Mouse (Mus musculus) hindbrain, embryonic 12.5 days (tissue): ENCODE data around the gene Osbpl10. TPM values are rescaled to one million over a fixed set of nuclear protein-coding genes. Genes with fewer than 3 reads are reported as not detected.

ENCODE experiments used
- ATAC-seq: fragments of 200-750 bp; cut with Nextera tagmentation; 2 replicates; pipeline ENCODE4 v1.8.0; 2017; ENCODE audit warnings: moderate TSS enrichment; ENCODE audit not compliant: low FRiP score
- H3K27ac ChIP-seq: fragments of 300-500 bp; sonication (generic); 2 replicates; pipeline ENCODE4 v1.5.1; 2016; ENCODE audit warnings: mild to moderate bottlenecking
- H3K27me3 ChIP-seq: fragments of 300-500 bp; sonication (generic); 2 replicates; pipeline ENCODE4 v1.6.1; 2016; ENCODE audit warnings: mild to moderate bottlenecking
- H3K36me3 ChIP-seq: fragments of 300-500 bp; sonication (generic); 2 replicates; pipeline ENCODE4 v1.6.1; 2016; ENCODE audit warnings: mild to moderate bottlenecking
- H3K4me1 ChIP-seq: fragments of 300-500 bp; sonication (generic); 2 replicates; pipeline ENCODE4 v1.6.1; 2016
- H3K4me2 ChIP-seq: fragments of 300-500 bp; sonication (generic); replicated peaks from 2 replicates; pipeline ENCODE4 v1.6.1; 2016; ENCODE audit warnings: mild to moderate bottlenecking
- H3K4me3 ChIP-seq: fragments of 300-500 bp; sonication (generic); 2 replicates; pipeline ENCODE4 v1.5.1; 2016; ENCODE audit warnings: mild to moderate bottlenecking
- H3K9ac ChIP-seq: fragments of 300-500 bp; sonication (generic); 2 replicates; pipeline ENCODE4 v1.6.1; 2016; ENCODE audit warnings: mild to moderate bottlenecking, moderate library complexity
- H3K9me3 ChIP-seq: fragments of 300-500 bp; sonication (generic); replicated peaks from 2 replicates; pipeline ENCODE4 v1.6.1; 2016; ENCODE audit warnings: mild to moderate bottlenecking
- WGBS: fragments of 180-500 bp; shearing (Covaris S2); methylation state at CpG from one replicate; pipeline ENCODE4 v1.1.7; 2016; 5-methylcytosine and 5-hydroxymethylcytosine counted together
- polyA plus RNA-seq: library from polyadenylated mRNA; unstranded; fragments of >200 nt; fragmentation: Nextera tagmentation; extraction: Ambion mirVana; gene quantifications from 2 replicates; pipeline ENCODE4 v1.2.1, GENCODE M21; 2016

Gene Osbpl10
- polyA plus RNA-seq, 1 experiment from 2014 or later, result 3.3 TPM

DNA sequence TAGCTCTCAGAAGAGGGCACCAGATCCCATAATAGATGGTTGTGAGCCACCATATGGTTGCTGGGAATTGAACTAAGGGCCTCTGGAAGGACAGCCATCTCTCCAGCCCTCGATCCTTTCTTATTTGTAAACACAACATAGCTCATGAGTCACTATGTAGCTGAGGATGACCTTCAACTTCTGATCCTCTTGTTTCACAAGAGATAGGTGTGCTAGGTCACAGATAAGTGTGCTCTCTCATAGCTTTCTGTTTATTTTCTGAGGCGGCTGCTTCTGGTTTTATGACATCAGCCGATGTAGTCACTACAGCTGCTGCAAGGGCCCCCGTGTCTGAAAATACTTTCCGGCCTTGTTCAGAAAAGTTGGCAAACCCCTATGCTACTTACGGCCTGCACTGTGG is 64.2 kb downstream of the Osbpl10 start:
- Histone ChIP-seq H3K9me3 (no peaks in the 10 kb centered on the region), H3K27me3 (0 out of 2 replicates have a peak, but pooled peaks cover under 1% of the 10 kb centered on the region), H3K4me3 (no peak overlapping the region), H3K27ac (no peak overlapping the region), H3K9ac (no peak overlapping the region), H3K4me1 (peaks cover 27% of the 10 kb centered on the region), H3K4me2 (no peak overlapping the region), H3K36me3 (no peaks in the 10 kb centered on the region)
- ATAC-seq, result no peak
- 93% methylated on average over 6 of the region's 6 CpGs for WGBS

DNA sequence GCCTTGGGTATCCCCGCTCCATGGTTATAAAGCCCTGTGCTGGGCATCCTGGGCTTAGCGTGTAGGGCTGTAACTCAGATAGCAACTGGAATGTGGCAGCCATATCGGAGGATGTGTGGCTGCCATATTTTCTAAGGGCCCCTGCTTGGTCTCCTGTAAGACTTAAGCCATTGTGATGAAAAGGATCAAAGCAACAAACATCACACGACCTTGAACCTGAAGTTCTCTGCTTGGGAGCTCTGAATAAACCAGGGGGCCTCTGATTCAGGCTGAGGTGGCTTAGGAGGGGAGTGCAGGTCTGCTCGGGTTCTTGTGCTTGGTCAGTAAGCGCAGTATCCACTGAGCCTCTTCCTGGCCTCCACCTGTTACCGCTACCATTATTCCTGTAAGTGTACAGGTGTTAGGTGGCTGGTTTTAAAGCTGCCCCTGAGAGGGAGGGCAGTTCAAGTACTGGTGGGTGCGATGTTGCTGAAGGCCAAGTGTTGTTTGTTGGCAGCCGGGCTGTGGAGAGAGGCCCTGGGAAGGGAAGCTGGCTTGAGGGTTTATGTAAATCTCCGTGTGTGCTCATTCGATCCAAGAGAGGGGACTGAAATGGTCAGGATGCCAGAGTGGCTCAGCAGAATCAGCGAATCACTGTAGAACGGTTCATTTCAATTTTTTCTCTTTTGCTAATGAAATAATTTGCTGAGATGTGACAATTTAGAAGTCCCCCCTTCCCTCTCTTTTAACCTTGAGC is 64.8 kb downstream of the Osbpl10 start:
- no peak for ATAC-seq

DNA sequence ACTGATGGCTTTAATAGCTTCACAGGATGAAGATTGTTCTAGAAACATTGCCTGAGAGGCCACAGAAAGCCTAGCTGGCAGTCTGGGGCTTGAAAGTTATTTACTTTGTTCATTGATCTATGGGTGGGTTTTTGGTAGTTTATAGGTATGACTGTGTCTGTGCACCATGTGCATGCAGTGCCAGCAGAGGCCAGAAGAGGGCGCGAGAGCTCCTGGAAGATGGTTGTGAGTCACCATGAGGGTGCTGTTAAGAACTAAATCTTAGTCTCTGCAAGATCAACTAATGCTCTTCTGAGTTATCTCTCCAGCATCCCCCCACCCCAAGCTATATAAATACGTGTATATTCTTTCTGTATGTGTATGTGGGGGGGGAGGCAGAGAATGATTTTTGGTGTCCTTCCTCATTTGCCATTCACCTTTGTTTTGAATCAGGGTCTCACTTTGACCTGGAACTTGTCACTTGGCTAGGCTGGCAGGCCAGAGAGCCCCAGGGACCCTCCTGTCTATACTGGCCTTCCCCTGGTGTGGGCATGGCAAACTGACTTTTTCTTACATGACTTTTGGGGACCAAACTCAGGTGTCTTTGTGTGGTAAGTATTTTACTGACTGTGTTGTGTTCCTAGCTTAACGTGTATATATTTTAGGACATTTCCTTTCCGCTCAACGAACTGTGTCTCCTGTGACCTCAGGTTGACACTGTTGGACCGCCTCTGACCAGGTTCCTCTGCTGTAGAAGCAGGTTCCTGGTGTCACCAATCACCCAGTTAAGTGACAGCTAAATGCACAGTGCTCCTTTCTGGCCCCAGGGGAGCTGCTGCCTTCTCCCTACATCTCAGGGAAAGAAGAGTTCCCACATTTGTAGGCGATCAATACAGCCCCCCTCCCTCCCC is 65.8 kb downstream of the Osbpl10 start:
- WGBS, result 79% methylated on average over 8 of the region's 8 CpGs
- no peaks in the 10 kb centered on the region for H3K9me3 ChIP-seq
- ATAC-seq, result no peak
- H3K4me3 ChIP-seq, result no peak overlapping the region
- no peak overlapping the region for H3K27ac ChIP-seq
- no peaks in the 10 kb centered on the region for H3K36me3 ChIP-seq
- no peak overlapping the region for H3K4me2 ChIP-seq
- H3K4me1 ChIP-seq, result peaks cover 22% of the 10 kb centered on the region
- no peak overlapping the region for H3K9ac ChIP-seq
- no peaks in the 10 kb centered on the region for H3K27me3 ChIP-seq

More for the DNA sequence above, 64.8 kb downstream of the Osbpl10 start:
- Histone ChIP-seq H3K9ac (no peak overlapping the region), H3K9me3 (no peaks in the 10 kb centered on the region), H3K36me3 (no peaks in the 10 kb centered on the region), H3K4me3 (no peak overlapping the region), H3K27ac (no peak overlapping the region), H3K4me2 (no peak overlapping the region), H3K4me1 (peaks cover 27% of the 10 kb centered on the region), H3K27me3 (no peaks in the 10 kb centered on the region)
- WGBS, result 89% methylated on average over 13 of the region's 13 CpGs

DNA sequence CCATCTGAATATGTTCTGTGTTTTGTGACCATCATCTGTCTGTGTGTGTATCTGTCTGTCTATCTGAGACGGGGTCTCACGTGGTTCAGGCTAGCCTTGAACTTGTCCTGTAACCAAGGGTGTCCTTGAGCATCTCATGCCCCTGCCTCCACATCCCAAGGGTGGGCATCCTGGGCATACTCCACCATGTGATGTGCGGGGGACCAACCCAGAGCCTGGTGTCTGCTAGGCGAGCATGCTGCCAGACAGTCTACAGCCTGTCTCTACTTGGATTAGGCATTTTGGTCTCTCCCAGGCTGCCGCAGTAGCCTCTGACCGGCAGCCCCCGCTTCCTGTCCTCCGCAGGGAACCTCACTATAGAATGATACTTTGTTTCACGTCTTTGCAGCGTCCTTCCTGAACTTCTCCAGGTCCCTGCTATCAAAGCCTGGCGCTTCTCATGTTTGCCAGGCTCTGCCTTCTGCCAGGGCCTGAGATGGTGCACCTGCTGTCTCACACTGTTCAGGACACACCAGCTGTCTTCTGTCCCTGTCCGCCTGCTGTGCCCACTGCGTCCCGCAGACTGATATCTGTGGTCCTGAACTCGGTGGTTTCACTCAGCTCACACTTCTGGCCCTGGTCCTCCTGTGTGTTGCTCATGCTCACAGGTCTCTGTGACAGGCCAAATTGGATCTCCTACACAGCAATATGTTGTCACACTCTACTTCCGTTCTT is 66.9 kb downstream of the Osbpl10 start:
- H3K4me2 ChIP-seq, result no peak overlapping the region
- no peaks in the 10 kb centered on the region for H3K36me3 ChIP-seq
- H3K4me3 ChIP-seq, result no peak overlapping the region
- H3K9ac ChIP-seq, result no peak overlapping the region
- ATAC-seq, result no peak
- WGBS, result 73% methylated on average over 16 of the region's 16 CpGs
- H3K4me1 ChIP-seq, result peaks cover 14% of the 10 kb centered on the region; the same call in 1 of the 2 replicates
- no peaks in the 10 kb centered on the region for H3K9me3 ChIP-seq
- H3K27ac ChIP-seq, result no peak overlapping the region
- no peaks in the 10 kb centered on the region for H3K27me3 ChIP-seq

DNA sequence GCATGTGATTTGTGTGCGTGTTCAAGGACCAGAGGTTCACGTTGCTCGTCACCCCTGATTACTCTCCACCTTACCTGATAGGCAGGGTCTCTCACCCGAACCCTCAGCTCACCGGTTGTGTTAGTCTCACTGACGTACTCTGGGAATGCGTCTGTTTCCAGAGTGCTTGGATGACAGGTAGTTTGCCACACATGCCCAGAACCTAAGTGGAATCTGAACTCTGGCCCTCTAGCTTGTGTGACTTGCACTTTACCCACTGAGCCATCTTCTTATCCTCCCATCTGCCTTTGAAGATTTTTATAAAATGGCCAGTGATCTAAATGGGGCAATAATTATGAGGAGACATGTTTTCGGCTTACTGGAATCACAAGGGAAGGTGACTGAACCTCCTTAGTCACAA is 68.3 kb downstream of the Osbpl10 start:
- no peaks in the 10 kb centered on the region for H3K36me3 ChIP-seq
- no peaks in the 10 kb centered on the region for H3K9me3 ChIP-seq
- H3K9ac ChIP-seq, result no peak overlapping the region
- peaks cover 14% of the 10 kb centered on the region; the same call in 1 of the 2 replicates for H3K4me1 ChIP-seq
- 87% methylated on average over 8 of the region's 8 CpGs for WGBS
- ATAC-seq, result no peak
- H3K27ac ChIP-seq, result no peak overlapping the region
- H3K4me2 ChIP-seq, result no peak overlapping the region
- no peaks in the 10 kb centered on the region for H3K27me3 ChIP-seq
- H3K4me3 ChIP-seq, result no peak overlapping the region

DNA sequence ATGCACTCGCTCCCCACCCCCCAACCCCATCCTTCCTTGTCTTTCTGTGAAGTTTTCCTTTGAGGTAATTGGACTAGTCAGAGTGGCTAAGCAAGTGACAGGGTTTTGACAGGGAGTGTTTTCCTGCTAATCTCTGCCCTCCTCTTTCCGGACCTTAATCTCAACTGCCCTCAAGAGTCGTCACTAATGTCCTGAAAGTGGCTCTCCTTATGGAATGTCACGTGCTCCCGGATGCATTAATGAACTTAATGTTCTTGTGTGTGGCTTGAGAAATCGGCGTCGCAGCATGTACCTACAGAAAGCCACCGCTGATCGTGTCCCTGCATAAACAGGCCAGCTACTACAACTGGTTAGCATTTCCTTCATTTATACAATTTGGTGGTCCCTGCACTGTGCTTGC is 70.0 kb downstream of the Osbpl10 start:
- H3K27ac ChIP-seq, result no peak overlapping the region
- ATAC-seq, result no peak

DNA sequence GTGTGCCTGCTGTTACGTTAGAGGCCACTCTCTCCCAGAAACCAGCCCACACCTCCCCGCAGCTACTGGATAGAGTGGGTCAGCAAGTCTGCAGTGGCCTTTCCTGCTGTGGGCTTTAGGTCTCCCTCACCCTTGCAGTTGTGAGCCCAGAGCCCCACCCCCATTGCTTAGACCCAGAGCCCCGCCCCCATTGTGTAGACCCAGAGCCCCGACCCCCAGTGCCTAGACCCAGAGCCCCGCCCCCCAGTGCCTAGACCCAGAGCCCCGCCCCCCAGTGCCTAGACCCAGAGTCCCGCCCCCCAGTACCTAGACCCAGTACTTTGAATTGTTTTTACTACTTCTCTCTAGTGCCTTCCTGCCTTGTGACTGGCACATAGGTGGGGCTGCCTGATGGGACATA is 70.5 kb downstream of the Osbpl10 start:
- Histone ChIP-seq H3K27ac (no peak overlapping the region), H3K9ac (no peak overlapping the region), H3K4me2 (no peak overlapping the region), H3K4me3 (no peak overlapping the region), H3K4me1 (peaks cover 14% of the 10 kb centered on the region; the same call in 1 of the 2 replicates), H3K27me3 (no peaks in the 10 kb centered on the region), H3K9me3 (no peaks in the 10 kb centered on the region), H3K36me3 (no peaks in the 10 kb centered on the region)
- WGBS, result 60% methylated on average over 7 of the region's 7 CpGs
- ATAC-seq, result no peak

More for the DNA sequence above, 70.0 kb downstream of the Osbpl10 start:
- no peaks in the 10 kb centered on the region for H3K36me3 ChIP-seq
- H3K27me3 ChIP-seq, result no peaks in the 10 kb centered on the region
- H3K9ac ChIP-seq, result no peak overlapping the region
- 73% methylated on average over 10 of the region's 10 CpGs for WGBS
- no peak overlapping the region for H3K4me3 ChIP-seq
- peaks cover 14% of the 10 kb centered on the region; the same call in 1 of the 2 replicates for H3K4me1 ChIP-seq
- no peaks in the 10 kb centered on the region for H3K9me3 ChIP-seq
- H3K4me2 ChIP-seq, result no peak overlapping the region

DNA sequence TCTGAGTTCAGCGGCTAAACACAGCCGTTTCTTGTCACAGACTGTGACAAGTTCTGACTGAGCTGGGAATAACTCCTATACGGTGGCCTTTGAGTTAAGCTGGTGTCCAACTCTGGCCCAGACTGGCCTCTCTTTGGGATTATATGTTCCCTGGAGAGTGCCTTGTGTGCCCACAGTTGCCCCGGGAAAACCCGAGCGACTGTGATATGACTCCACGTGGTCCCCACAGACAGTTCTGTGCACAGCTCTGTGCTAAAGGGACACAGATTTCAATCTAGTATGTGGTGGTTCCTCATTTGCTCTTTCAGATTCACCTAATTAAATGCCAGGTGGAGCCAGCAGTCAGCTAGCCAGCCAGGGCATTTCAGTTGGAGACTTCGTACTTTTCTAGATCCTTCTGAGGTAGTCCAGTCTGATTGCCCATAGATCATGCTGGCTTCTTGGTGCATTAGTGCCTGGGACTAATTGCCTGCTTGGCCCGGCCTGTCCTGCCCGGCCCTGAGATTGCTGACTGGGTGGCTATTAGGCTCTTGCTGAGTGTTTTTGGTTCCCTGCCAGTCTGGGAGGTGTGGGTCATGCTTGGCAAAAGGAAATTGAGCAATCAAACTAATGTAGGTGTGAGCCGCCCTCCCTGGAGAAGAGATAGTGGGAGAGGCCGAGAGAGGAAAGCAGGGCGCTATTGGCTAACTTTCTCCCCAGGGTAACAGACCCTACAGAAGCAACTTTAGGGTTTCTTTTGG is 71.8 kb downstream of the Osbpl10 start:
- no peak overlapping the region; the same call in 1 of the 2 replicates for H3K27ac ChIP-seq

DNA sequence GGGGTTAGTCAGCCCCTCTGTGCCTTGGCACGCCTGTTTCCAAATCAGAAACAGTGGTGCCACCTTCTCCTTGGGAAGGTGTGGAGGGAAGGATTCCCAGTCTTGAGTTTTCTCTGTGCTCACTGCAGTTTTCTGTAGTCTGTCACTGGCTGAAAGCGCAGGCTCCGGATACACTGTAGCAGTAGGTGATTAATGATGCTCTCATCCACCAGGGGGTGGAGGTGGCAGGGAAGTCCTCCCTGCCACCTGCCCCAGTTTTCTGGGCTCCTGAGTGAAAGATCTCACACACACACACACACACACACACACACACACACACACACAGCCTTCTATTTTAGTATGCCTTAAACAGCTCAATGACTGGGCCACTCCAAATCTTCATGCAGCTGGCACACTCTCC is 73.6 kb downstream of the Osbpl10 start:
- Histone ChIP-seq H3K9ac (no peak overlapping the region), H3K9me3 (no peaks in the 10 kb centered on the region), H3K36me3 (no peaks in the 10 kb centered on the region), H3K4me3 (no peak overlapping the region), H3K4me1 (peaks cover 26% of the 10 kb centered on the region), H3K4me2 (no peak overlapping the region), H3K27me3 (no peaks in the 10 kb centered on the region), H3K27ac (no peak overlapping the region)
- WGBS, result 71% methylated on average over 3 of the region's 3 CpGs
- ATAC-seq, result no peak

More for the DNA sequence above, 71.8 kb downstream of the Osbpl10 start:
- Histone ChIP-seq H3K4me2 (no peak overlapping the region), H3K36me3 (no peaks in the 10 kb centered on the region), H3K27me3 (no peaks in the 10 kb centered on the region), H3K4me3 (no peak overlapping the region), H3K9me3 (no peaks in the 10 kb centered on the region), H3K4me1 (peaks cover 23% of the 10 kb centered on the region), H3K9ac (no peak overlapping the region)
- ATAC-seq, result no peak
- 86% methylated on average over 13 of the region's 13 CpGs for WGBS

DNA sequence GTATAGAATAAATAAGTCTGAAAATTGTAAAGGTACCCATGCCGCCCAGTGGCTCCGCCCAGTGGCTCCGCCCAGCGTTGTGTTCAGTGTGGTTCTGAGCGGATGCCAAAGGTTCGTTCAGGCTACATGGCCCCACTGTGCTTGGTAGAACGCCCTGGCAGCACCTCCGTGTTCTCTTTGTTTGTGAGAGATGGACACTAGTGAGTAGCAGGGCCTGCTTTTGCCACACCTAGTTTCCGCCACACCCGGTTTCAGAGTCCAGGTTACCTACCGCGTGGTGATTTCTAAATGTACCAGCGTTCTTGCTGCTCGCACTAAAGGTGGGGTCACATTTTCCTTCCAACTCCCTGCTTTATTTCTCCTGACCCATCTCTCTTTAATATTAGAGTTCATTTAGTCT is 75.4 kb downstream of the Osbpl10 start:
- no peak for ATAC-seq
- Histone ChIP-seq H3K27me3 (no peaks in the 10 kb centered on the region), H3K4me2 (no peak overlapping the region), H3K9me3 (peaks cover 3% of the 10 kb centered on the region; the same call in 1 of the 2 replicates), H3K4me1 (peaks cover 20% of the 10 kb centered on the region), H3K4me3 (no peak overlapping the region), H3K36me3 (no peaks in the 10 kb centered on the region), H3K9ac (no peak overlapping the region), H3K27ac (no peak overlapping the region)
- WGBS, result 93% methylated on average over 14 of the region's 14 CpGs

DNA sequence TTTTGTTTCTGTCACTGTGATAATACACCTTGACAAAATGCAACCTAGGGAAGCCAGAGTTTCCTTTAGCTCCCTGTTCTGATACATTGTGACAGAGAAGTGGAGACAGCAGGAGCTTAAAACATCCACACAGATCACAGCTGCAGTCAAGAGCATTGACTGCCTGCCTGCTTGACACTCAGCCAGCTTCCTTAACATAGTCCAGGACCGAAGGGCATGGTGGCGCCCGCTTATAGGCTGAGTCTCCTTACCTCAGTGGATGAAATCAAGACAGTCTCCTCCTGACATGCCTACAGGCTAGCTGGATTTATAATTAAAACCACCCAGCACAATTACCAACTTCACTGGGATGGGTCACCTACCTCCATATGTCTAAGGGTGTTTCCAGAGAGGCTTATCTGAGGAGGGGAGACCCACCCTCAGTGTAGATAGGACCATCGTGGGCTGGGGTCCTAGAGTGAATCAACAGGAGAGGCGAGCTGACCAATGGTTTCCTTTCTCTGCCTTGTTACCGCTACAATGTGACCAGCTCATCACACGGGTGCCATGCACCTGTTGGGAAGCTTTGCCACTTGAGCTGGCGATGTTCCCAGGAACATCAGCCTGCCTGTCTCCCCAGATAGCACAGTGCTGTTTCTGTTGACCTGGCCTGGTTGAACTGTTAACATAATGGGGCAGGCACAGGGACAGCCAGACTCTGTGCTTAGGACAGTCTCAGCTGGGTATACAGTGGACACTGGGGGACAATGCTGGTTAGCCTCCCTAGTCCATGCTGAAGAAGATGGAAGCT is 76.9 kb downstream of the Osbpl10 start:
- Histone ChIP-seq H3K9ac (no peak overlapping the region), H3K4me3 (no peak overlapping the region), H3K4me2 (no peak overlapping the region), H3K36me3 (no peaks in the 10 kb centered on the region), H3K4me1 (peaks cover 19% of the 10 kb centered on the region), H3K27me3 (no peaks in the 10 kb centered on the region), H3K27ac (no peak overlapping the region), H3K9me3 (peaks cover 3% of the 10 kb centered on the region; the same call in 1 of the 2 replicates)
- WGBS, result 87% methylated on average over 8 of the region's 8 CpGs
- peak; percentile 52; the same call in 1 of the 2 replicates for ATAC-seq
